Mouse (Mus musculus): ENCODE results near the gene Itga2b. TPM values are rescaled to one million over a fixed set of nuclear protein-coding genes. Genes with fewer than 3 reads are reported as not detected.

Itga2b gene
- polyA plus RNA-seq, 1 experiment from 2014 or later = 8.3 TPM

DNA sequence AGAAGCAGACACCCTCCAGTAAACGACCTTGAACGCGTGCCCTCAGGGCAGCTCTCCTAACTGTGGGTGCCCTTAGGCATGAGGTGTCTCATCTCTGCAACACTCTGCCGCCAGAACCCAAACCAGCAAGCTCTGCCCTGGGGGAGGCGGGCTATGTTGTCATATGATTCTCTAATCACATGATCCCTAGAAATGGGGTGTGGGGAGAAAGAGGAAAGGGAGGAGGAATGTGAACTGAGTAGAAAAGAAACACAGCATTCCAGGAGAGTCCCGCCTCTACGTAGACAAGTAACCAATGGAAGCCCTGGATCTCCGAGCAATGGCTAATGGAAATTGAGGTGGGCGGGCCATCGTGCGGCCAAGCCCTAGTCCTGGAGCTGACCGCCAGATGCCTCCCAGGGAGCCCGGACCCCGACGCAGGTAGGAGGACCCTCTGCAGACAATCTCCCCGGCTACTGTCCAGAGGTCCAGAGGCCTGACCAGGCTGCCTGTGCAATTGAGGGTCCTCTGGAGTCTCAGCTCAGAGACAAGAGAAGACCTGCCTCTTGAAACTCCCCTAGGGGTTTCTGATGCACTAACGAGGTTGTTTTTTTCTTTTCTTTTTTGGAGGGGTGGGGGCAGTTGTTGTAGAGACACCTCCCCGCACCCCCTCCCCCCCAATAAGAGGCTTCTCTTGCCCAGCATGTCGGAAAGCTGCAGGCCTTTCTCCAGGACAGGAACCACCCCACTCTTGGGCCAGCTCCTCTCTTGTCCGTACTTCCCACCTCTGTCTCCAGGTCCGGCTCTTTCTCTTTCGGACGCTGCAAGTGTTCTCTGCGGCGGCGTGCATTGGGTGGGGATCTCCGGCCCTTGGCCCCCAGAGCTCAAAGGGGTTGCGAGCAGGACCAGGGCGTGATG lies 39.6 kb downstream of the Itga2b start, which contains the start of gene Grn:
TSS of gene Grn (plus strand) at position 195 of the 897 bp plus-strand sequence.
- Histone ChIP-seq H3K9me3 (no peaks in the 10 kb centered on the region), H3K4me1 (replicated peaks) (peaks cover 42% of the 10 kb centered on the region), H3K36me3 (peaks cover 25% of the 10 kb centered on the region), H3K4me3 (peak within 1 kb of the TSS; percentile 61), H3K27me3 (ENCODE audit: insufficient read depth, poor library complexity, severe bottlenecking) (peaks cover 7% of the 10 kb centered on the region; the same call in 1 of the 2 replicates), H3K27ac (peak within 1 kb of the TSS; percentile 82)
- WGBS = under 1% methylated on average over 29 of the region's 29 CpGs
- DNase-seq (ENCODE audit: low spot score) = peak; percentile 87

DNA sequence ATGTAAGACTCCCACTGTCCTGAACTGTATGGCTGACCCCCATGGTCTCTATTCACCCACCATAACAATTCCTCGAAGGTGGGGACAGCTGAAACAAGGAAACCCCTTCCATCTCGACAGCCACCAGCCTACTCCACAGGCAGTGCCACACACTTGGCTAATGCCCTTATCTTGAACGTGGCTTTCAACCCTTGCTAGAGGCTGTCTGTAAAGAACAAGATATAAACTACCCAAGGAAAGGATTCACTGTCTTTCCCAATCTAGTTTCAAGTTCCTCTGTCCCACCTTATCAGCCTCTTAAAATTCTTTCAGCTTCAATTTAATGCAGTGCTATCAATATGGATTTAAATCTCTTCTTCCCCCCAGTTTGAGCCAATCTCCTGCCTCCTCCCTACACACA lies 40.4 kb downstream of the Itga2b start:
- peaks cover 9% of the 10 kb centered on the region; the same call in 1 of the 2 replicates for H3K27me3 ChIP-seq (ENCODE audit: insufficient read depth, poor library complexity, severe bottlenecking)
- H3K27ac ChIP-seq = 0 out of 2 replicates have a peak overlapping the region, but pooled peaks have one; percentile 82
- 46% methylated on average over 3 of the region's 3 CpGs for WGBS
- DNase-seq (ENCODE audit: low spot score) = no peak
- H3K4me1 ChIP-seq (replicated peaks) = peaks cover 42% of the 10 kb centered on the region
- H3K9me3 ChIP-seq = no peaks in the 10 kb centered on the region
- H3K4me3 ChIP-seq = peak overlapping the region; percentile 61
- H3K36me3 ChIP-seq = peaks cover 17% of the 10 kb centered on the region

DNA sequence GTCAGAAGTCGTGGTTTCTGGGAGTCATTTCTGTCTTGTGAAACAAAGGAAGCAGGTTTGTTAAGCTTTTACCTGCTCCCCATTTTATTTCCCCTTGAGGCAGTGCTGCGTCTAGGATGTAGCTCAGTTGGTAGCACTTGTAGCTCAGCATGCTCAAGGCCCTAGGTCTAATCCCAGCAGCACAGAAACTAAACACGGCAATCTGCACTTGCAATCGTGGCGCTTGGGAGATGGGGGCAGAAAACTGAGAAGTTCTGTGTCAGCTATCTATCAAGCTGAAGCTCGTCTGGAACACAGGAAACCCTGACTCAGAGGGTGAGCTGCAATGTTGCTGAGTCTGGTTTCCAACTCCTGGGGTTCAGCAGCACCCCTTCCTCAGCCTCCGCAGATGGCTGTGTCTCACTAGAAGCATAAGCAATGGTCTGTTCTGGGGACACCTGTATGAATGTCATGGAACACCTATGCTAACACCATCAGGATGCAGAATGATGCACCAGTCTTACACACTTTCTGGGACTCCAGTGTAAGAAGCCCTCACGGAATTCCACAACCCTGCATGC lies 40.9 kb downstream of the Itga2b start:
- no peaks in the 10 kb centered on the region for H3K9me3 ChIP-seq
- H3K4me1 ChIP-seq (replicated peaks) = peaks cover 40% of the 10 kb centered on the region
- peak overlapping the region; percentile 61; the same call in 1 of the 2 replicates for H3K4me3 ChIP-seq
- WGBS = 73% methylated on average over 8 of the region's 8 CpGs
- peaks cover 11% of the 10 kb centered on the region; the same call in 1 of the 2 replicates for H3K27me3 ChIP-seq (ENCODE audit: insufficient read depth, poor library complexity, severe bottlenecking)
- H3K27ac ChIP-seq = no peak overlapping the region
- peaks cover 16% of the 10 kb centered on the region for H3K36me3 ChIP-seq
- no peak for DNase-seq (ENCODE audit: low spot score)

DNA sequence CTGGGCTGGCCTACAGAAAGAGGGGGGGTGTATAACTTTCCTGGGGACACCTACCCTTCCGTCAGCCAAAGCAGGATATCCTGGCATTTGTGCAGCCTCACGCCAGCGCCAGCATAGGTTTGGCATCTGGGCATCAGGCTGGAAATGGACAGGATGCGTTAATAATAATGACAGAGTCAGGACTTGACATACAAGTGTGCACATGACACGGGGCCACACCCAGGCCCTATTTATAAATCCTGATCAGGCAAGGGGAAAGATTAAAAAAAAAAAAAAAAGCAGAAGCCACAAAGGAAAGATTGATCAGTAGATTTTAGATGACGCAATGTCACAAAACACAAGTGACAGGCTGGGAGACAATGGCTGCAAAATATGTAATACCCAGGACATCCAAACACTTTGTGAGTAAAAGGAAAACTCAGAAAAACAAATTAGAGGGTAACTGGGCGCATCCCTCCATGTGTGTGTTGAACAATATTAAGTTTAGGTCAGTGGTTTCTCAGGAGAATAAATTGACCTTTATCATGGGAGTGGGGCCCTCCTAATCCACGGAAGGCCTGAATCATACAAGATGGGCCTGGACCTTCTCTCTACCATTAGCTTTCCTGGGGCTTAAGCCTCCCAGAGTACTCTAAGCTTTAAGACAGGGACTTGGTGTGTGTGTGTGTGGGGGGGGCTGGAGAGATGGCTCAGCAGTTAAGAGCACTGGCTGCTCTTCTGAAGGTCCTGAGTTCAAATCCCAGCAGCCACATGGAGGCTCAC lies 44.2 kb downstream of the Itga2b start:
- H3K36me3 ChIP-seq = no peaks in the 10 kb centered on the region
- no peak for DNase-seq (ENCODE audit: low spot score)
- H3K4me1 ChIP-seq (replicated peaks) = peaks cover 17% of the 10 kb centered on the region
- no peak overlapping the region for H3K4me3 ChIP-seq
- no peaks in the 10 kb centered on the region for H3K9me3 ChIP-seq
- H3K27ac ChIP-seq = no peak overlapping the region
- peaks cover 11% of the 10 kb centered on the region; the same call in 1 of the 2 replicates for H3K27me3 ChIP-seq (ENCODE audit: insufficient read depth, poor library complexity, severe bottlenecking)
- WGBS = 88% methylated on average over 8 of the region's 8 CpGs

DNA sequence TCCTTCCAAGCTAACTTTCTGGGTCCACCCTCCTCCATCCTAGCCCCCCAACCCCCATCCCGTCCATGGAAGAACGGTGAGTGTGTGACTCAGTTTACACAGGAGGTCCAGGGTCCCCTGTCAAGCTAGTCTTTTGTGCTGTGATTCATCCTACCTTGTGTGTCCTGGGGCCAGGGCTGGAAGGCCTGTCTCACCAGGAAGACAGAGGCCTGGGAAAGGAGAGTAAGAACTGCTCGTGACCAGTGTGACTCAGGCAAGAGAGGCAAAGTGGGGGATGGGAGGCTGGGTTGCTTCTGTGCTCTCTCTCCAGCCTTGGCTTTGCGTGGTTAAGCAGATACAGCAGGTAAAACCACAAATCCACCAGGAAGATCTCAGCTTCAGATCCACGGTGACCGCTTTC lies 45.3 kb downstream of the Itga2b start:
- no peak for DNase-seq (ENCODE audit: low spot score)
- WGBS = 76% methylated on average over 6 of the region's 6 CpGs

DNA sequence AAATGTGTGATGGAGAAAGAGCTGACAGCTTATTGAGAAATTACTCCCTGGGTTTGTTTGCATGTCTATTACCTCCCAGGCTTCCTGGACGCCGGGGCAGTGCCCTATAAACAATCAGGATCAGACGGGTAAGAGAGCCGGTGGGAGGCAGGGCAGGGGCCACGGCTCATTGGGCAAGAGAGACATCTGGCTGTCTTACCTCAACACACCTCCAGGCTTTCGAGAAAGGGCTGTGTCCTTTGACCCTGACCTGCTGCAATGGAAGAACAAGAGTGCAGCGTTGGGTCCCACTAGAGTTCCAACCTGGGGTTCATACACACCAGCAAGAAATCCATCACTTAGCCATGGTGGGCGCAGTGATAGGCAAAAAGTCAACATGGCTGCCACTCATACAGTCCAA lies 48.4 kb downstream of the Itga2b start:
- 66% methylated on average over 8 of the region's 8 CpGs for WGBS
- H3K4me1 ChIP-seq (replicated peaks) = no peaks in the 10 kb centered on the region
- no peak overlapping the region for H3K4me3 ChIP-seq
- H3K27me3 ChIP-seq (ENCODE audit: insufficient read depth, poor library complexity, severe bottlenecking) = 0 out of 2 replicates have a peak, but pooled peaks cover 4% of the 10 kb centered on the region
- DNase-seq (ENCODE audit: low spot score) = no peak
- no peaks in the 10 kb centered on the region for H3K36me3 ChIP-seq
- no peaks in the 10 kb centered on the region for H3K9me3 ChIP-seq
- no peak overlapping the region for H3K27ac ChIP-seq

More for the DNA sequence above, 45.3 kb downstream of the Itga2b start:
- H3K4me3 ChIP-seq = no peak overlapping the region
- no peak overlapping the region for H3K27ac ChIP-seq
- H3K9me3 ChIP-seq = no peaks in the 10 kb centered on the region
- H3K27me3 ChIP-seq (ENCODE audit: insufficient read depth, poor library complexity, severe bottlenecking) = peaks cover 11% of the 10 kb centered on the region; the same call in 1 of the 2 replicates
- H3K4me1 ChIP-seq (replicated peaks) = peaks cover 6% of the 10 kb centered on the region; the same call in 1 of the 2 replicates
- no peaks in the 10 kb centered on the region for H3K36me3 ChIP-seq

DNA sequence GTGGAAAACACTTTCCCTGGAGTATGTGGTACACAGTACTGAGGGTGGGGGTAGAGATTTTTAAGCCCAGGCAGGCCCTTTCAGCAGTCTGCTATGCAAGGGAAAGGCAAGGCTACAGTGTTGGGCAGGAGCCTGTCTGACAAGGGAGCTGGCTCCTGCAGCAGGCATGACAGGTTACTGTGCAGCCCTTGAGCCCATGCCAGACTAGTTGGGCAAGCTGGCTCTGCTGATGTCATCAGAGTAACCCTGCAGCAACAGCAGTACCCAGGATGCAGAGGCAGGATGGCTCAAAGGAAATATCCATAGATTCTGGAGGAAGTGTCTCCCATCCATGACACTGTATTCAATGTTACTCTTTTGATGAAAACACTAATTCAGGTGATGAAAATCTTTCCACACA lies 51.0 kb downstream of the Itga2b start:
- no peaks in the 10 kb centered on the region for H3K4me1 ChIP-seq (replicated peaks)
- H3K36me3 ChIP-seq = no peaks in the 10 kb centered on the region
- no peak overlapping the region for H3K27ac ChIP-seq
- no peaks in the 10 kb centered on the region for H3K27me3 ChIP-seq (ENCODE audit: insufficient read depth, poor library complexity, severe bottlenecking)
- no peak for DNase-seq (ENCODE audit: low spot score)
- H3K4me3 ChIP-seq = no peak overlapping the region
- H3K9me3 ChIP-seq = no peaks in the 10 kb centered on the region

DNA sequence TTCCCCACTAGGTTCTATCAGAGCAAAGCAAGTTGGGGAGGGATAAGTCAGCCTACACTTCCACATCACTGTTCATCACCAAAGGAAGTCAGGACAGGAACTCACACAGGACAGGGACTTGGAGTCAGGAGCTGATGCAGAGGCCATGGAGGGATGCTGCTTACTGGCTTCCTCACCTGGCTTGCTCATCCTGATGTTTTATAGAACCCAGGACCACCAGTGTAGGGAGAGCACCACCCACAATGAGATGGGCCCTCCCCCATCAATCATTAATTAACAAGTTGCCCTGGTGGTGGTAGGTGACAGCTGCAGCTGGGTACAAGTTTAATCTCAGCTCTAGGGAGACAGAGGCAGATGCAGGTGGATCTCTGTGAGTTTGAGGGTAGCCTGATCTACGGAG lies 52.8 kb downstream of the Itga2b start:
- Histone ChIP-seq H3K27me3 (ENCODE audit: insufficient read depth, poor library complexity, severe bottlenecking) (no peaks in the 10 kb centered on the region), H3K27ac (no peak overlapping the region), H3K36me3 (no peaks in the 10 kb centered on the region), H3K4me3 (no peak overlapping the region), H3K4me1 (replicated peaks) (no peaks in the 10 kb centered on the region), H3K9me3 (no peaks in the 10 kb centered on the region)
- WGBS = 72% methylated on average over 1 of the region's 1 CpGs
- no peak for DNase-seq (ENCODE audit: low spot score)

DNA sequence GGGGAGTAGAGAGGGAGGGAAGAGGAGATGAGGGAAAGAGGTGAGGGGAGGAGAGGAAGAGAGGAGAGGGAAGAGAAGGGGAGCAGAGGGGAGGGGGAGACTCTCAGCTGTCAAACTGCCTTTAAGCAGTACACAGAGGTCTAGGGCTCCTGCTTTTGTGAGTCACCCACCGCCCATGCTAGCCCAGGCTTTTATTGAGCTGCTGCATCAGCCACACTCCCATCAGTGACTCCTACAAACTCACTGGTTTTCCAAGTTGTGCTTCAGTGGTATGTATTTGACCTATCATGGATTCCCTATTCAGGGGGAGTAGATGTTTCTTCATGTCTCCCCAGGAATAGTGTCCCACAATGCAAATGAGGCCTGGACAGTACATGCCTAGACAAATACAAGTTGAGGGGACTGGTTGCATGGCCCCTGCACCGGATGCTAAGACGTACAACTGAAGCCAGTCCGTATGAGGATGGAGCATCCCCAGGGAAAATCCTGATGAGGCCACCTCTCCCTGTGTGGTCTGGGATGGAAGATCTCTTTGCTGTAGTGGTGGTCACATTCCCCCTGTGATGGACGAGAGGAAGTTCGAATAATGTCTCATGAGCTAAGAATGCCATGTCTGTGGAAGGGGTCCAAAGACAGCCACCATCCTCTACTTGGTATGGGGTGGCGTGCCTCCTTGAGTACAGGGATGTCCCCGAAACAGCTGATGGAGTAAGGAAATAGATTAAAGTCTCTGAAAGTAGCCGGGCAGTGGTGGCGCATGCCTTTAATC lies 54.7 kb downstream of the Itga2b start:
- Histone ChIP-seq H3K27ac (no peak overlapping the region), H3K4me3 (no peak overlapping the region), H3K27me3 (ENCODE audit: insufficient read depth, poor library complexity, severe bottlenecking) (no peaks in the 10 kb centered on the region), H3K36me3 (no peaks in the 10 kb centered on the region), H3K4me1 (replicated peaks) (0 out of 2 replicates have a peak, but pooled peaks cover 6% of the 10 kb centered on the region), H3K9me3 (no peaks in the 10 kb centered on the region)
- WGBS = 75% methylated on average over 10 of the region's 10 CpGs
- DNase-seq (ENCODE audit: low spot score) = no peak

DNA sequence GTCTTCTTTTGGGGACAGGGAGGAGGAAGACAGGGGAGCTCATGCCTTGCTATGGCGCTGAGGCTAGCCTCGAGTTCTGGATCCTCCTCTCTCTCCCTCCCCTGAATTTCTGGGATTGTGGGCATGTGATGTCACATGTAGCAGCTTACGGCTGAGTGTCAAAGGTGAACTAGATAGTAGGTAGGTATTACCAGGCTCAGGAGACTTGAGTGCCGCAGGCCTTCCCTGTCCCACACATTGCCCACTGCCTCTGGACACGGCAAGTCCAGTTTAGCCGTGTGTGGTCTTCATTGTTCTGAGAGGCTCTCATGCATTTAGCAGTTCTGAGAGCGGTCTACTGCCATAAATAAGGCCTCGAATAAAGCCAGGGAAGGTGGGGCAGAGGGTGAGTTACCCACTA lies 56.9 kb downstream of the Itga2b start:
- H3K27ac ChIP-seq = no peak overlapping the region
- WGBS = 75% methylated on average over 8 of the region's 8 CpGs
- no peak for DNase-seq (ENCODE audit: low spot score)
- peaks cover 16% of the 10 kb centered on the region for H3K4me1 ChIP-seq (replicated peaks)
- no peak overlapping the region for H3K4me3 ChIP-seq
- no peaks in the 10 kb centered on the region for H3K27me3 ChIP-seq (ENCODE audit: insufficient read depth, poor library complexity, severe bottlenecking)
- H3K9me3 ChIP-seq = no peaks in the 10 kb centered on the region
- H3K36me3 ChIP-seq = no peaks in the 10 kb centered on the region

DNA sequence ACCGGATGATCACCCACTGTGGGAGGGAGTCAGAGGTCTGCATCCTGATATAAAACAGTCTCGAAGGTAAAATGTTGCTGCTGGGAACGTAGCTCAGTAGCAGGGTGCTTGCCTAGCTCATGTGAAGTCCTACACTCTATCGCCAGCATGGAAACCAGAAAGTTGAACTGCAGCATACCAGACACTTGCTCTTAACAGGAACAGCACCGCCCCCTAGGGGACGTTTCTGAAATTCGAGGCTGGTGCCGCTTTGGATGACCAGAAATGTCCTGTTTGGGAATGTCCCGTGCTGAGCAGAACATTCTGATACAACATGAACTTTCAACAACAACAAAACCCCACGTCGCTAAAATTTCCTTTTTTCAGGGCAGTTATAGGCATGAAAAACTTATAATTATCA lies 58.2 kb downstream of the Itga2b start:
- WGBS = 9% methylated on average over 11 of the region's 11 CpGs
- Histone ChIP-seq H3K27ac (no peak overlapping the region), H3K9me3 (no peaks in the 10 kb centered on the region), H3K27me3 (ENCODE audit: insufficient read depth, poor library complexity, severe bottlenecking) (no peaks in the 10 kb centered on the region), H3K36me3 (no peaks in the 10 kb centered on the region), H3K4me3 (no peak overlapping the region; the same call in 1 of the 2 replicates), H3K4me1 (replicated peaks) (peaks cover 30% of the 10 kb centered on the region)
- DNase-seq (ENCODE audit: low spot score) = peak; percentile 91

DNA sequence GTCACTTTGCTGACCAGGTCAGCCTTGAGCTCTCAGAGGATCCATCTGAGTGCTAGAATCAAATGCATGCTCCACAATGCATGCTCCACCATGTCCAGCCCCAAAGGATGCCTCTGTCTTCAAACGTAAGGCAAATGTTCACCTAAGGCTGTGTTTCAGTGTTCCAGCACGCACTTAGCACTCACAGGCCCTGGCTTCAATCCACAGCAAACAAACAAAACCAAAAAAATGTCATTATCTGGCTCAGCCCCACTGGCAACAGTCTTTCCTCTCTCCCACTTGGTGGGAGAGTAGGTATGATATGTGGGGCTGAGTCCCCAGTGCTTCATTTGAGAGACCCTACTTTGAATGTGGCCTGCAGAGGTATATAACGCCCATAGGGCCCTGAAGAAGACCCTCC lies 58.9 kb downstream of the Itga2b start:
- WGBS = 88% methylated on average over 3 of the region's 3 CpGs
- Histone ChIP-seq H3K27ac (no peak overlapping the region), H3K27me3 (ENCODE audit: insufficient read depth, poor library complexity, severe bottlenecking) (no peaks in the 10 kb centered on the region), H3K9me3 (no peaks in the 10 kb centered on the region), H3K4me1 (replicated peaks) (peaks cover 36% of the 10 kb centered on the region), H3K4me3 (no peak overlapping the region), H3K36me3 (no peaks in the 10 kb centered on the region)
- DNase-seq (ENCODE audit: low spot score) = no peak
